Mouse (Mus musculus) limb, embryonic 13.5 days (tissue): Measurements from ENCODE around the gene Kifc5b. TPM values are rescaled to one million over a fixed set of nuclear protein-coding genes. Genes with fewer than 3 reads are reported as not detected.
A peak's percentile ranks its signal among the peaks of the same experiment; 100 is the strongest.

Source experiments
- ATAC-seq: fragments of 200-750 bp; cut with Nextera tagmentation; 2 replicates; pipeline ENCODE4 v1.8.0; 2017; ENCODE audit warnings: low read depth, moderate number of reproducible peaks, moderate TSS enrichment; ENCODE audit not compliant: low FRiP score
- H3K27ac ChIP-seq: fragments of 300-500 bp; sonication (generic); 2 replicates; pipeline ENCODE4 v1.5.1; 2015; ENCODE audit warnings: inconsistent platforms, mild to moderate bottlenecking, moderate library complexity
- H3K27me3 ChIP-seq: fragments of 300-500 bp; sonication (generic); 2 replicates; pipeline ENCODE4 v1.6.1; 2015; ENCODE audit warnings: mild to moderate bottlenecking, inconsistent platforms
- H3K36me3 ChIP-seq: fragments of 300-500 bp; sonication (generic); 2 replicates; pipeline ENCODE4 v1.6.1; 2015; ENCODE audit warnings: inconsistent platforms, mild to moderate bottlenecking, moderate library complexity
- H3K4me1 ChIP-seq: fragments of 300-500 bp; sonication (generic); 2 replicates; pipeline ENCODE4 v1.6.1; 2015; ENCODE audit warnings: inconsistent platforms
- H3K4me2 ChIP-seq: fragments of 300-500 bp; sonication (generic); replicated peaks from 2 replicates; pipeline ENCODE4 v1.6.1; 2015; ENCODE audit warnings: inconsistent platforms, mild to moderate bottlenecking, moderate library complexity
- H3K4me3 ChIP-seq: fragments of 300-500 bp; sonication (generic); 2 replicates; pipeline ENCODE4 v1.5.1; 2015; ENCODE audit warnings: moderate library complexity, mild to moderate bottlenecking, inconsistent platforms
- H3K9ac ChIP-seq: fragments of 300-500 bp; sonication (generic); 2 replicates; pipeline ENCODE4 v1.6.1; 2015; ENCODE audit warnings: mild to moderate bottlenecking, inconsistent platforms
- H3K9me3 ChIP-seq: fragments of 300-500 bp; sonication (generic); 2 replicates; pipeline ENCODE4 v1.6.1; 2016; ENCODE audit warnings: inconsistent platforms
- WGBS: fragments of 180-500 bp; shearing (Covaris S2); methylation state at CpG from one replicate; pipeline ENCODE4 v1.1.7; 2015; 5-methylcytosine and 5-hydroxymethylcytosine counted together
- polyA plus RNA-seq: library from polyadenylated mRNA; unstranded; fragments of >200 nt; fragmentation: Nextera tagmentation; extraction: Ambion mirVana; gene quantifications from 2 replicates; pipeline ENCODE4 v1.2.1, GENCODE M21; 2015

Kifc5b gene
- 9.0 and 9.6 TPM in 2 replicates for polyA plus RNA-seq

- H3K4me3 ChIP-seq: peak within 1 kb of the TSS; percentile 74
- H3K27ac ChIP-seq: no peak within 1 kb of the TSS
- H3K36me3 ChIP-seq: peaks cover 13% of the 10 kb centered on the region
- no peaks in the 10 kb centered on the region for H3K27me3 ChIP-seq
- no peaks in the 10 kb centered on the region for H3K9me3 ChIP-seq
- WGBS: under 1% methylated on average over 63 of the region's 72 CpGs
- peak within 1 kb of the TSS; percentile 72 for H3K4me2 ChIP-seq
- H3K4me1 ChIP-seq: peaks cover 11% of the 10 kb centered on the region
- ATAC-seq: peak; percentile 99
- H3K9ac ChIP-seq: peak within 1 kb of the TSS; percentile 76
These were observed at the start of gene Kifc5b for GRCm38 (mm10) chr17:26916711-26917482. Gene Kifc5b (plus strand): TSS chr17:26917091.

- ATAC-seq: no peak
- no peak overlapping the region for H3K9ac ChIP-seq
- WGBS: 21% methylated on average over 5 of the region's 5 CpGs
- H3K27me3 ChIP-seq: peaks cover 30% of the 10 kb centered on the region; the same call in 1 of the 2 replicates
- H3K9me3 ChIP-seq: no peaks in the 10 kb centered on the region
- H3K27ac ChIP-seq: no peak overlapping the region
- H3K4me3 ChIP-seq: no peak overlapping the region
- H3K4me1 ChIP-seq: no peaks in the 10 kb centered on the region
- H3K36me3 ChIP-seq: no peaks in the 10 kb centered on the region
- H3K4me2 ChIP-seq: no peak overlapping the region
These were observed 48.1 kb upstream of the Kifc5b start for GRCm38 (mm10) chr17:26868756-26869155.

- WGBS: 70% methylated on average over 3 of the region's 3 CpGs
- Histone ChIP-seq H3K4me3 (no peak overlapping the region), H3K9ac (no peak overlapping the region), H3K4me1 (no peaks in the 10 kb centered on the region), H3K27ac (no peak overlapping the region), H3K9me3 (no peaks in the 10 kb centered on the region), H3K36me3 (no peaks in the 10 kb centered on the region), H3K4me2 (no peak overlapping the region), H3K27me3 (peaks cover 3% of the 10 kb centered on the region; the same call in 1 of the 2 replicates)
- no peak for ATAC-seq
These were observed 44.0 kb upstream of the Kifc5b start for GRCm38 (mm10) chr17:26872870-26873269.

DNA sequence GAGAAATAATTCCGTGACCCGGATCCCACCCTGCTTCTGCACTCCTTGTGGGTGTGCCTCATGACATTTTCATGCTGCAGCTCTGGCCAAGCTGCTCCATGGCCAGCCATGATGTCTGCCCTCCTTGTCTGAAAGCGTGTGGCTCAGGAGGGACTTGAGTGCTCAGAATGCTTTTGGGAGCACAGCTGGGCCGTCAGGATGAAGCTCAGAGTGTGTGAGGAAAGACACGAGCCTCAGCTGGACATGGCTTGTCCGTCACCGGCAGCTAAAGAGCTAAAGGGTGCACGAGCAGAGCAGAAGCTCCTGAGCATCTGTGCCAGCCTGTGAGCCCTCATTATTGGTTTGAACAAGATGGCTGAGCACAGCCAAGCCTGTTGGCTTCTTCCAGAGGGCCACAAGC is 43.4 kb upstream of the Kifc5b start:
- no peak overlapping the region for H3K27ac ChIP-seq
- 0 out of 2 replicates have a peak overlapping the region, but pooled peaks have one; percentile 25 for H3K9ac ChIP-seq
- no peak for ATAC-seq
- no peak overlapping the region for H3K4me3 ChIP-seq
- H3K36me3 ChIP-seq: no peaks in the 10 kb centered on the region
- peaks cover 3% of the 10 kb centered on the region; the same call in 1 of the 2 replicates for H3K27me3 ChIP-seq
- H3K9me3 ChIP-seq: no peaks in the 10 kb centered on the region
- no peaks in the 10 kb centered on the region for H3K4me1 ChIP-seq
- no peak overlapping the region for H3K4me2 ChIP-seq
- WGBS: 77% methylated on average over 8 of the region's 8 CpGs

GRCm38 (mm10) chr17:26874542-26874941 is 42.3 kb upstream of the Kifc5b start:
- no peak overlapping the region for H3K4me3 ChIP-seq
- no peak overlapping the region for H3K9ac ChIP-seq
- WGBS: 71% methylated on average over 11 of the region's 11 CpGs
- ATAC-seq: no peak
- H3K9me3 ChIP-seq: no peaks in the 10 kb centered on the region
- no peaks in the 10 kb centered on the region for H3K36me3 ChIP-seq
- no peaks in the 10 kb centered on the region for H3K27me3 ChIP-seq
- H3K27ac ChIP-seq: no peak overlapping the region
- H3K4me2 ChIP-seq: no peak overlapping the region
- H3K4me1 ChIP-seq: no peaks in the 10 kb centered on the region

DNA sequence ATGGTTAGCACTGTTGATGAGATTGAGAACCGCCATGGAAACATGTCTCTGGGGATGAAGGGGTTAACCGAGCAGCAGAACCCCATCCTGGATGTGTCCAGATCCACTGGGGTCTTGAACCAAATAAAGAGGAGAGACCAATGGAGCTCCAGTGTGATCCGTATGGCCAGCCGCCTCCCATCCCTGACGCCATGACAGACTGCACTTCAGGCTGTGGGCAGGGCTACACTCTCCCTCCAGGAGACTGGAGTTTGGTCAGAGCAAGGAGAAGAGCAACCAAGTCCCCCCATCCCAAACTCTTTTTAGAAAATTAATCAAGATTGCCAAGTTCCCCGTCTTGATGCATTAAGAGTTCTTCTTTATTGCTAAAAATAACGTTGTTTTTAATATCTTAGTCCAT is 39.0 kb upstream of the Kifc5b start:
- 84% methylated on average over 7 of the region's 7 CpGs for WGBS
- Histone ChIP-seq H3K4me1 (no peaks in the 10 kb centered on the region), H3K4me3 (no peak overlapping the region), H3K4me2 (no peak overlapping the region), H3K9me3 (no peaks in the 10 kb centered on the region), H3K9ac (no peak overlapping the region), H3K27me3 (no peaks in the 10 kb centered on the region), H3K27ac (no peak overlapping the region), H3K36me3 (no peaks in the 10 kb centered on the region)
- no peak for ATAC-seq

DNA sequence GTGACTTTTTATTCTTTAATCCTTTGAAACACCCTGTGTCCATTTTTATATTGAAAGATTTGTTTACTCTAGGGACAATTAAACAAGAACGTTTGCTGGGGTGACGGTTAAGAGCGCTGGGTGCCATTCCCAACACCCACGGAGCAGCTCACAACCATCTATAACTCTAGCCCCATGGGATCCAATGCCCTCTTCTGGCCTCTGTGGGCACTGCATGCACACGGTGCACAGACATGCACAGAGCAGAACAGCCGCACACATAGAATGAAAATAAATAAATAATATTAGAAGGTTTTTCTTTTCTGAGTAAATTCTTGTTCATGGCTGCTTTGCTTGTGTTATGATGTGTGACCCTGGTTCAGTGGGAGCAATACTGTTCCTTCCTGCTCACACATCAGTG is 37.7 kb upstream of the Kifc5b start:
- WGBS: 91% methylated on average over 6 of the region's 6 CpGs
- H3K4me1 ChIP-seq: peaks cover 2% of the 10 kb centered on the region
- H3K27ac ChIP-seq: no peak overlapping the region
- ATAC-seq: no peak
- H3K36me3 ChIP-seq: no peaks in the 10 kb centered on the region
- no peaks in the 10 kb centered on the region for H3K9me3 ChIP-seq
- H3K9ac ChIP-seq: no peak overlapping the region
- no peak overlapping the region for H3K4me3 ChIP-seq
- peaks cover 9% of the 10 kb centered on the region for H3K27me3 ChIP-seq
- no peak overlapping the region for H3K4me2 ChIP-seq

- H3K27ac ChIP-seq: no peak overlapping the region
- 62% methylated on average over 1 of the region's 1 CpGs for WGBS
- no peak for ATAC-seq
- H3K36me3 ChIP-seq: no peaks in the 10 kb centered on the region
- H3K4me2 ChIP-seq: no peak overlapping the region
- H3K9ac ChIP-seq: no peak overlapping the region
- peaks cover 21% of the 10 kb centered on the region for H3K27me3 ChIP-seq
- H3K4me3 ChIP-seq: no peak overlapping the region
- H3K9me3 ChIP-seq: no peaks in the 10 kb centered on the region
- H3K4me1 ChIP-seq: peaks cover 19% of the 10 kb centered on the region
These were observed 34.2 kb upstream of the Kifc5b start for GRCm38 (mm10) chr17:26882706-26883105.

DNA sequence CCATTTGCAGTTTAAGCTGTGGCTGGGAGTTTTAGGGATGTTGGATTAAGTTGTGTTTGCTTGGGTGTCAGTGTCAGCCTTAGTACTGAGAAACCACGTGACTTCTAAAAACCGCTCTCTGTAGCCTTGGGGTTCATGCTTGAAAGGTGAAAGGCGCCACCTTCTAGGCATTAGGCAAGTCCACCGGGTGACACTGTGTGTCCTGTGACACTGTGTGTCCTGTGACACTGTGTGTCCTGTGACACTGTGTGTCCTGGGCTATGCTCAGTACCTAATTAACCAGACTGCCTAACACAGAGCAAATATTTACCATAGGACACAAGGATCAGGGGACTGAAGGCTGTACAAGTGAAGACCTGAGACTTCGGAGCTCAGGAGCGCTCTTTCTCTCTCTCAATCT is 33.3 kb upstream of the Kifc5b start:
- ATAC-seq: no peak
- H3K4me2 ChIP-seq: no peak overlapping the region
- H3K9ac ChIP-seq: no peak overlapping the region
- H3K36me3 ChIP-seq: no peaks in the 10 kb centered on the region
- peaks cover 19% of the 10 kb centered on the region for H3K4me1 ChIP-seq
- no peak overlapping the region for H3K4me3 ChIP-seq
- 83% methylated on average over 6 of the region's 6 CpGs for WGBS
- H3K27me3 ChIP-seq: peaks cover 25% of the 10 kb centered on the region
- no peaks in the 10 kb centered on the region for H3K9me3 ChIP-seq
- H3K27ac ChIP-seq: no peak overlapping the region

DNA sequence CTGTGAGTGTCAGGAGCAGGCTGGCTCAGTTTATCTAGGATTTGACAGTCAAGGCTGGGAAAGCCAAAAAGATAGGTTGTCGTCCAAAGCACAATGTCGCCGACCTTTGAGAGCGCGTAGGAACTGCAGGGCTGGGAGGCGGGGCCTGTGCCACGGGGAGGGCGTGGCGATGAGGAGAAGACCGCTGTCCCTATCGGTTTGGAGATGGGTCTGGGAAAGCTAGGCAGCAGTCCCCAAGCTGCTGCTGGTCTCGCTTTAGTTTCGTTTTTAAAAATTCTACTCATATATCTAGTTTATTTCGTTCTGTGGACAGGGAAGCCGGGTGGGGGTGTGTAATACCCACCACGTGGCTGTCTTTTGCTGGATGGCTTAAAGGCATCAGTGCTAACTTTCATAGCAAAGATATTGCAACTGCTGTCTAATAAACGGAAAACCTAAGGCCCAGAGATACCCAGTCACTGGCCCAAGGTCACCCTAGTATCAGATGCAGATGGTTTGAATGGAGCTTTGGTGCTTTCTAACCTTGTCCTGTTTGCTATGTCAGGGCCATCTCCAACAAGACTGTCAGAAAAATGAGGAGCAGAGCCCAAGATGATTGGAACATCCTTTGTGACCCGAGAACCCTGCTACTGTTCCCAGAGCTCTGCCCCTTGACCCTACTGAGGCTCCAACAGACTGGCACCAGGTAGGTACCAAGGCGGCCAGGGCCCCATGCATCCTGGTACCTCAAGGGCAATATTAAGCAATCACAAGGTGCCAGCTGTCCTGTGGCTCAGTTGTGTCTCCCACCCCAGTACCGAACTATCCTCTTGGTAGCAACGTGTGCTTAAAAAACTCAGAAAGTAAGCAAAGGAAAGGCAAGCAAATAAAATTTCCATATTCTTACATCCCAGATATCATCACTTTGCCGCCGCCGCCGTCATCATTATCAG is 31.6 kb upstream of the Kifc5b start:
- peak overlapping the region; percentile 75 for H3K4me2 ChIP-seq
- H3K9ac ChIP-seq: peak overlapping the region; percentile 61
- H3K27ac ChIP-seq: no peak overlapping the region
- peak overlapping the region; percentile 48 for H3K4me3 ChIP-seq
- H3K27me3 ChIP-seq: peaks cover 25% of the 10 kb centered on the region
- peaks cover 19% of the 10 kb centered on the region for H3K4me1 ChIP-seq
- 20% methylated on average over 25 of the region's 25 CpGs for WGBS
- ATAC-seq: peak; percentile 55
- H3K36me3 ChIP-seq: no peaks in the 10 kb centered on the region
- no peaks in the 10 kb centered on the region for H3K9me3 ChIP-seq

- peak overlapping the region; percentile 61 for H3K9ac ChIP-seq
- peak; percentile 93 for ATAC-seq
- 8% methylated on average over 30 of the region's 30 CpGs for WGBS
These were observed 30.7 kb upstream of the Kifc5b start for GRCm38 (mm10) chr17:26886047-26886749.

More at GRCm38 (mm10) chr17:26886047-26886749, 30.7 kb upstream of the Kifc5b start:
- Histone ChIP-seq H3K4me3 (peak overlapping the region; percentile 48), H3K27ac (no peak overlapping the region), H3K4me1 (peaks cover 19% of the 10 kb centered on the region), H3K4me2 (peak overlapping the region; percentile 75), H3K9me3 (no peaks in the 10 kb centered on the region), H3K27me3 (peaks cover 25% of the 10 kb centered on the region), H3K36me3 (no peaks in the 10 kb centered on the region)
